Mouse (Mus musculus): Measurements from ENCODE around the gene Slc39a3.
"Not testable (repeated sequence)": the region's sequence is repeated elsewhere in the genome, so short reads cannot be mapped to it uniquely, and the experiment has no call there.

Gene Slc39a3

DNA sequence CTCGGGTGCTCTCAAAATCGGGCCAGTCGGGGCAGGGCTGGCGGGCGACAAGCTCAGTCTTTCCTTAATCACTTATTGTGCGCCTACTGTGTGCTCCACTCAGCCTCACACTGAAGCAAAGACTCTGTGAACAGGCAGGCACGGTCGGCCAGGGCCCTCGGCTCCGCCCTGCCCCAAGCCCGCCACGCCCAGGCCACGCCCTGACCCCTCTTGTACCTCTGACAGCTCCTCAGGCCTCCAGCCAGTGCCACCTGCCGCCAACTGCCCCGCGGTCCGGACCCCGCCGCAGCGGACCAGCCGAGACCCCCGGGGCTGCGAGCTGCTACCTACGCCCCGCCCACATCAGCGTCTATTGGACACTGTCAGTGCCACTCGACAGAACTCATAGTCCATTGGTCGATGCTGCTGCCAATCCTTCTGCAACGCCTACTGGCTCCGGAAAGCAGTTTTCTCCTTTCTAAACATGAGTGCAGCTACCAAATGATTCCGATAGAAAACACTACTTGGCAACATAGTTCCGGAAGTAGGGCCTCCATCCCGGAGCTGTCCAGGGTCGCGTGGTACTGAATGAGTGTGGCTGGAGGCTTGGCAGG, at the start of gene Slc39a3:
Gene Slc39a3, minus strand, starts transcription at position 439 of the 593 bp plus-strand sequence.
- peak; percentile 95 for DNase-seq (ENCODE audit: low spot score)

DNA sequence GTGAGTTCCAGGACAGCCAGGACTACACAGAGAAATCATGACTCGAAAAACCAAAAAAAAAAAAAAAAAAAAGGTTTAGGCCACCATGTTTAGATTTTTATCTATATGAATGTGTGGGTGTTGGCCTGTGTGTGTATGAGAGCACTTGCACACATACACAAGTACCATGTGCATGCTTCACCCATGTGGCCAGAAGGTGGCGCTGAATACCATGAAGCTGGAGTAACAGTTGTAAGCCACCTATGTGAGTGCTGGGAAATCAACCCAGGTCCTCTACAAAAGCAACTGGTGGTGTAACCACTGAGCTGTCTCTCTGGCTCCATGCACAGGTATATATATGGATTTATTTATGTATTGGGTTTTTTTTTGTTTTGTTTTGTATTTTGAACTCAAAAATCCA, 49.8 kb upstream of the Slc39a3 start:
- peak; percentile 36 for DNase-seq (ENCODE audit: low spot score)

DNA sequence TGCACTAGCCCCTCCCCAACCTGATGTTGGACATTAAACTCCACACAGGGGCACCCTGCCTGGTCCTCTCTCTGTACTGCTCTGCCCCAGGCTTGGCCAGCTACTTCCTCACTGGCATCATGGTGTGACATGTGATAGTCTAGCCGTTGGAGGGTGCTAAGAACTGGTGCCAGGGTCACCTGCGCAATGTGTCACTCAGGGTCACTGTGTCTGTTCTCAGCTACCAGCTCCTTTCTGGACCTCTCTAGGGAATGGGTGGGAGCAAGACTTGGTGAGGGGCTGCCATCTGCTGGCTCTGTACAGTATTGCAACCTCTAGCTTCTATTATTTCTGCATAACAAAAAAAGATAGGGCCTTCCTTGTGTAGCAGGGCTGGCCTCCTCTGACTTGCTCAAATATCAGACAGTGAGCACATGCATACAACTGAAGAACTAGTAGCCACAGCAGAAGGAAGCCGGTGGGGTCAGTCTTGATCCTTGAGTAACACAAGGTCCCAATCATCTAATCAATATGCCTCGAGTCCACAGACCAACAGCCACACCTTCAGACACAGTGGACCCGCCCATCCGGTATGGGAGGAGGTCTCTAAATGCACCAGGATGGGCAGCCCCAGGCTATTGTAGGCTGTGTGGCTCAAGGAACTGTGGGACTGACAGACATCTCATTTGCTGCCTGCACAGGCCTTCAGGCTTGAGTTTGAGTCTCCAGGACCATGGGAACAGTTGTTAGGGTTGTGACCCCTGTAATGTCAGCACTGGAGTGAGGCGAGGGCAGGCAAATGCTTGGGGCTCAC, 45.1 kb upstream of the Slc39a3 start:
- DNase-seq (ENCODE audit: low spot score), result peak; percentile 62

DNA sequence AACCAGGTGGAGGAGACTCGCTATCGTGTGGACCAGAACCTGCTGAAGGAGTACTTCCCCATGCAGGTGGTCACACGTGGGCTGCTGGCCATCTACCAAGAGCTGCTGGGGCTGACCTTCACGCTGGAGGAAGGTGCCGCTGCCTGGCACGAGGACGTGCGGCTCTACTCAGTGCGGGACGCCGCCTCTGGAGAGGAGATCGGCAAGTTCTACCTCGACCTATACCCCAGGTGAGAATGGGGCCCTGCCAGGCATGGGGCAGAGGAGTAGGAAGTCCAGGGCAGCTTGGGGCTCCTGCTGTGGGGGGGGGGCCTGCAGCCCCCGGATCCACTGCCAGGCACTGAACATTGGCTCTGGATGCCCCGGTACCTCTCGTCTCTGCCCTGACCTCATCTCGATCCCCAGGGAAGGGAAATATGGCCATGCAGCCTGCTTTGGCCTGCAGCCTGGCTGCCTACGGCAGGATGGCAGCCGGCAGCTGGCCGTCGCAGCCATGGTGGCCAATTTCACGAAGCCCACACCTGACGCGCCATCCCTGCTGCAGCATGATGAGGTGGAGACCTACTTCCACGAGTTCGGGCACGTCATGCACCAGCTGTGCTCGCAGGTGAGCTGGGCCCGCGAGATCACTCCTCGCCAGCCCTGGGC, 42.9 kb upstream of the Slc39a3 start:
- DNase-seq (ENCODE audit: low spot score), result no peak

DNA sequence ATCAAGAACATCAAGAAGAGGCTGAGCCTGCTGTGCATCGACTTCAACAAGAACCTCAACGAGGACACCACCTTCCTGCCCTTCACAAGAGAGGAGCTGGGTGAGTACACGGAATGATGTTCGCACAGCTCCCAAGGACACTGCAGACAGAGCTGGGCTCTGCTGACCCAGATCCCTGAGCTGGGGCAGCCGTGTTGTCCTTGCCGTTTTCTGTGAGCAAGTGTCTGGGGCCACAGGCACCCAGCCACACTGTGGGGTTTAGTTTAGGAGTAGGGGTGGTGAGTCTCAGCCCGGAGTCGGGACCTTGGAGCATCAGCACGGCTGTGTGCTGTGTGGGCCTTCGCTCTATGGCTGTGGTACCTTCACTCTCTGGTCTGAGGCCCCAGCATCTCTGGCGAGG, 40.7 kb upstream of the Slc39a3 start:
- no peak for DNase-seq (ENCODE audit: low spot score)

DNA sequence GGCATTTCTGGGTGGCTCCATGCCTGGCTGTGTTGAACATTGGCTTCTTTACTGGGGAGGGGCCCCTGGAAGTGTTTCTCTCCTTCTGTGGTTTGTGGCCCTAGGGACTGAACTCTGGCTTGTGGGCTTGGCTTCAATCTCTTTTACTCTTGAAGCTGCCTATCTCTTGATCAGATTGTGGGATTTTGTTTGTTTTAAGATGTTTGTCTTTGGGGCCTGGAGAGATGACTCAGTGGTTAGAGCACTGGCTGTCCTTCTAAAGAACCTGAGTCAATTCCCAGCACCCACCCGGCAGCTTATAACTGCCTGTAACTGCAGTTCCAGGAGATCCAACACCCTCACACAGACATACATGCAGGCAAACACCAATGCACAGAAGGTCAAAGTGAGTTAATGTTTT, 39.1 kb upstream of the Slc39a3 start:
- DNase-seq (ENCODE audit: low spot score), result no peak

DNA sequence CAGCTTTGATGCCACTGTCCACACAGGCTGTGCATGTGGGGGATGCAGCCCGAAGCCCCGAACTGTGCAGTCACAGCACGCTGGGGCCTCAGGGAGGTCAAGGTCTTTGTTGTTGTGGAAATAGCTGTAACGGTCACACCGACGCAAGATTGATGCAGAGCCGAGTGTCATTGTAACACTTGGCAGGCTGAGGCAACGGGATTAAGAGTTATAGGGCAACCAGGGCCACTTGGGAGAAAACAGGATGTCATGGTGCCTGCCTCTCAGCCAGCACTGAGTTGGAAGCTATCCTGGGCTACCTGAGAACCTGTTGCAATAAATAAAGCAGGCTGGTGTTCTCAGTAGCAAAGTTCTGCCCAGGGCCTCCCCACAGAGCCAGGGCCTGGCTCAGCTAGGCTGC, 38.5 kb upstream of the Slc39a3 start:
- DNase-seq (ENCODE audit: low spot score), result no peak

DNA sequence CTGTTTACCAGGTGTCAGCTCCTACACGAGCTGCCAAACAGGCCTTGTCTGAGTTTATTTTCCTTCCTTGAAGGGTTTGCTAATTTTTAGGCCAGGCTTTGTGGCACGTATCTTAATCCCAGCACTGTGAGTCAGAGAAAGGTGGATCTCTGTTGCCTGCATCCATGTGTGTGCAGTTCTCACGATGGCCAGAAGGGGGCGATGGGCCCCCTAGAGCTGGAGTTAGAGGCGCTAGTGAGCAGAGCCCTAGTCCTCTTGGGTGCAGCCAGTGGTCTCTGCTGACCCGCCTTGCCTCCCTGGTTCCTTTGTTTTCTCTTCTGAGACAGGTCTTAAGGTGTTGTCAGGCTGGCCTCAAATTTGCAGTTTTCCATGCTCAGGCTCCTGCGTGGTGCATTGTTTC, 36.2 kb upstream of the Slc39a3 start:
- DNase-seq (ENCODE audit: low spot score), result no peak

DNA sequence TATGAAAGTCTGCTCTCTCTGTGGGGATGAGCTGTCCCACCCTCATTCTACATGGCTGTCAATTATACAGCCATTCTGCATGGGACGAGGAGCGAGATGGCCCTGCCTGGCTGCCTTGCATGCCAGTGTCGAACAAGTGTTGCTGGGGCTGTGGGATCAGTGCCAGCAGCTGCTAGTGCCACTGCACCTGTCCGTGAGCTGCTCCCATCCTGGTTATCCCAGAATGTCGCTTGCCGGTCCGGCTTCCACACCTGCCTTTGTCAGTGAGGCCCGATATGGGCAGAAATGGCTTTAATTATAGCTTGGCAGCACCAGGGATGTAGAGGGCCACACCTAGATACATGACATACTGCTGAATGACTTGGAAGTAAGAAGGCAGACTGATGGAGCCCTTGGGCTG, 35.1 kb upstream of the Slc39a3 start:
- DNase-seq (ENCODE audit: low spot score), result no peak

DNA sequence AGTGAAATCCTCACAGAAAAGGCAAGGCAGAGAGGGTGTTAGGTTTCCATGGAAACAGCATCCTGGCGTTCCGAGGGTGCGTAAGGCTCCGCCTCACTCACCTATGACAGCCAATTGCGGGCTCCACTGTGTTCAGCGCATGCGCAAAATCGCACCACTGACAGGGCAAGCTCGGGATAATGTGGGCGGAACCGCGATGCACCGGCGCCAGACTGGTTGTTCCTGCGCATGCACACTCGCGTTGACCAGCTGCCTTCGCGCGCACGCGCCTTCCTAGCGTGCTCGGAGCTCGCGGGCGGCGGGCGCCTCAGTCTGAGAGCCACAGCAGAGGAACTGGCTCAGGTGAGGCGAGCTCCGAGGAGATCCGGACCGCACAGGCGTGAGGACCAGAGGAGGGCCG, 32.6 kb upstream of the Slc39a3 start, which contains the start of gene Thop1:
Gene Thop1, plus strand, starts transcription at position 200 of the 400 bp plus-strand sequence.
- peak; percentile 98 for DNase-seq (ENCODE audit: low spot score)

DNA sequence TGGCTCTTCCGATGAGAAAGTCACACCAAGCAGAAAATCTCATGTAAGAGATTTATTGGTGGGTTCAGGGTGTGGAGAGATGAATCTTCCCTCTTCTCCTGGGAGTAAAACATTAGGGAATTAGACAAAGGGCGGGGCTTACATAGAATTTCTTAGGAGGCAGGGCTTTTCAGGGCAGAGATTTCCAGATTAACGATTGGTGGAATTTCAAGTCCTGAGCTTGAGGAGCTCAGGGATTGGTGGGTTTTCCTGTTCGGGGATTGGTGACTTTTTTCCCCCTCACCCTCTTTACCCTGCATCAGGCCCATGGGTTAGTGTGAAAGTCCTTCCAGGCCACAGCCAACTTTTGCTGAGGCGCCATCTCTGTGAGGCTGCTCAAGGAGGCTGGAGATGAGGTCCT, 31.5 kb upstream of the Slc39a3 start:
- DNase-seq (ENCODE audit: low spot score), result no peak

DNA sequence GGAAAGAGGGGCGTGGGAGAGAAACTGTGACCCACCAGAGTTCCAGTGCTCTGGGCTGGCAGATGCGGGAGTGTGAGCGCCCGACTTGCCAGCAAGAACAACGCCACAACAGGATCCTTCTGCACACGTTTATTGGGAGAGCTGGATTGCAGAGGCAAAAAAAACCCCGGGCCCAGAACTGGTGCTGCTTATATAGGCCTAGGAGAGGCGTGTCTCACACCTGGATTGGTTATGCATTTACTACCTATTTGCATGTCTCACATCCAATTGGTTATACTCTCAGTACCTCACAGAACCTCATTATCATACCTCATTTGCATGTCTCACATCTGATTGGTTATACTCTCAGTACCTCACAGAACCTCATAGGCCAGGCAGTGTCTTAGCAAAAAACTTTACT, 27.3 kb upstream of the Slc39a3 start:
- DNase-seq (ENCODE audit: low spot score), result not testable (repeated sequence)

DNA sequence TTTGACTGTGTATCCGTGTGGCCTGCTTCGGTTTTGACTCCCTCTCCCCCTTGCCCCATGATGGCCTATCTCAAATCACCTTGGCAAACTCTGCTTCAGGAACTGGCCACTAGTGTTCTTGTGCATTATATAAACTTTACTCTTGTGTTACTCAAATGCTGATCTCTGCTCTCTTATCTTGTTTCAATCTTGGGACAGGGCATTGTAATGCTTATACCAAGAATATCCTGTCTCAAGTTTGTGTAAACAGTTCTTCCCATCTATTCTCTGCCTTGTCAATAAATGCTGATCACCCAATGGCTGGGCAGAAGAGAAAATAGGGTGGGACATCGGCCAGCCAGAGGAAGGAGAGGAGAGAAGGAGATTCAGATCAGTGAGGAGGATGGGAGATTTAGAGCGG, 25.5 kb upstream of the Slc39a3 start:
- DNase-seq (ENCODE audit: low spot score), result no peak

DNA sequence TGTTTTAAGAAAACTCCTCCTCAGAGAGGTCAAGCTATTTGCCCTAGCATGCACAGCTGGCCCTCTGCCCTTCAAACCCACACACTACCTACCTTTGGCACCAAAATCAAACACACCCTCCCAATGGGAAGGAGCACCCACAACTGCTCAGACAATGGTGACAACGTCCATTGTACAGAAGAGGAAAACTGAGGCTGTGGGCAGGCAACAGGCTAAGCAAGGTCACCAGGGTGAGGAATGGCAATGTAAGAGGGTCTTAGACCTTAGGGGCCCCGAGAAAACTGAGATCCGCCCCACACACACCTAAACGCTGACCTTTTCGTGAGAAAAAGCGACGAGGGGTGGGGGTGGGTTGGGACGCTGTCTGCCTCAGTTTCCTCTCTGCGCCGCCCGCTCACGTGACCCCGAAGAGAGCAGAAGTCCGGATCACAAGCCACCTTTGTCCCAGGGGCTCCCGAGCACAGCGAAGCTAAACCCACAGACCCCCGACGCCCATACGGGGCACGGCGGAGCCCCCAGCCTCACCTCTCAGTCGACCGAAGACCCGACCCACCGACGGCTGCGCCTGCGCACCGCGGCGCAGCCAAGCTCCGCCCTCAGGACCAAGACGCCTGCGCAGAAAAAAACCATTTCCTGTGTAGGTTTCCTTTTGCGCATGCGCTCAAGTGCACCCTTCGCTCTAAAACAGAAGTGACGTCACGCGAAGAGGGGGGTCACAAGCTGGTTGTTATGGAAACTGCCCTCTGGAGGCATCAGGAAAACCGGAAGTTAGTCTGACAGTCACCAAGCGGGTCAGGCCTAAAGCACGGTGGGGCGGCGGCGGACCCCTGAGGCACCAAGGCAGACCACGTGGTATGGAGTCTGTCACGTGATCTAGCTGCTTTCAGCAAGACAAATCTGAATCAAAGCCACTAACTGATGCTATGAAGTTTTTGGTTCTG, 22.6 kb upstream of the Slc39a3 start, which contains the start of gene Sgta:
Gene Sgta, minus strand, starts transcription at position 579 of the 941 bp plus-strand sequence.
- DNase-seq (ENCODE audit: low spot score), result peak; percentile 96

DNA sequence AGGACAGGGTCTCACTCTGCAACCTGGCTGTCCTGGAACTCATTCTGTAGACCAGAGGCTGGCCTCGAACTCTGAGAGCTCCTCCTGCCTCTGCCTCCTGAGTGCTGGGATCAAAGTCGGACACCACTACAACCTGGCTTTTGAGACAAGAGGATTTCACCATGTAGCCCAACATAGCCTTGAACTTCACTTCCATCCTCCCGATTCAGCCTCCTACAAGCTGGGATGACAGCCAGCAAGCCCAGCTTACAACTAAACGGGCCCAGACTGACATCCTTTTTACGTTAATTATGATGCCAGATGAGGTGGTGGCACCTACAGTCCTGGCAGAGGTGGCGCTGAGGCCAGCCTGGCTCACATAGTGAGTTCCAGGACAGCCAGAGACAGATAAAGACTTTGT, 21.7 kb upstream of the Slc39a3 start:
- no peak for DNase-seq (ENCODE audit: low spot score)

DNA sequence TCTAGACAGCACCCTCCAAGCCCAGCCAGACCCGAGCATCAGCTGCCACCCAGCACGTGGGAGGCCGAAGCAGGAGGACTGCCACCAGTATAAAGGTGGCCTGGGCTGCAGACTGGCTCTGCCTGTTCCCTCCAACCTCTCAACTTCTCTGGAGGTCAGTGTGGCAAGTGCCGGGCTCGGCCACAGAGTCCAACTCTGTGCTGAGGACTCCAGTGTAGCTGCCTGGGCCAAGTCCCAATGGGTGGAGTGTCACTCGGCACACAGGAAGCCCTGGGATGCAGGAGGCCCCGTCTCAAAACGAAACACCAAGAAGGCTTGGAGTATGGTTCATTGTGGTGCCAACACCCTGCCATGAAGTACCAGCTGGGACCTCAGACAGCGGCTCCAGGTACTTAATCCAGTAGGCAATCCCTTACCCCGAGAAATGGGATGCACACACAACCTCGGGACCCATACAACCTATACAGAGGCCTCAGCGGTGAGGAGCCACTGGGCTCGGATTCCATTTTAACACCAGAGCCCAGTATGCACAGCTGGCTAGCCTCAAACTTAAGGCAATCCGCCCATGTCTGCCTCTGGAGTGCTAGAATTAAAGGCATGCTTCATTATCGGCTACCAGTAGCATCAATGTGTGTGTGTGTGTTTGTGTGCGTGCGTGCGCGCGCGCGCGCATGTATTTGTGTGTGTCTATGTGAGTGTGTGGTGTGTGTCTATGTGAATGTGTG, 20.3 kb upstream of the Slc39a3 start:
- DNase-seq (ENCODE audit: low spot score), result no peak

DNA sequence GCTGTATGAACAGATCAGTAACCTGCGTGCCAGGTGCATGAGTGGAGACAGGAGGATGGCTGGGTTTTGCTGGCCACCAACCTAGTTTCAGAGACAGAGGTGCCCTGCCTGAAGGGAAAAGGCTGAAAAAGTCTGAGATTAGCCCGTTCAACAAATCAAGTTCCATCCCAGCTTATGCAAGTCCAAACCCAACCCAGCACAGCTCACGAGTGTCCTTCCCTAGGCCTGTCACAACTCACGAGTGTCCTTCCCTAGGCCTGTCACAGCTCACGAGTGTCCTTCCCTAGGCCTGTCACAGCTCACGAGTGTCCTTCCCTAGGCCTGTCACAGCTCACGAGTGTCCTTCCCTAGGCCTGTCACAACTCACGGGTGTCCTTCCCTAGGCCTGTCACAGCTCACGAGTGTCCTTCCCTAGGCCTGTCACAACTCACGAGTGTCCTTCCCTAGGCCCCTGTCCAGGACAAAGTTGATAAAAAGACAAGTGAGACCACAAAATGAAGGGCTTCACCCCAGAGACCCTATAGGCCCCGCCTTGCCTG, 18.6 kb upstream of the Slc39a3 start:
- not testable (repeated sequence) for DNase-seq (ENCODE audit: low spot score)

DNA sequence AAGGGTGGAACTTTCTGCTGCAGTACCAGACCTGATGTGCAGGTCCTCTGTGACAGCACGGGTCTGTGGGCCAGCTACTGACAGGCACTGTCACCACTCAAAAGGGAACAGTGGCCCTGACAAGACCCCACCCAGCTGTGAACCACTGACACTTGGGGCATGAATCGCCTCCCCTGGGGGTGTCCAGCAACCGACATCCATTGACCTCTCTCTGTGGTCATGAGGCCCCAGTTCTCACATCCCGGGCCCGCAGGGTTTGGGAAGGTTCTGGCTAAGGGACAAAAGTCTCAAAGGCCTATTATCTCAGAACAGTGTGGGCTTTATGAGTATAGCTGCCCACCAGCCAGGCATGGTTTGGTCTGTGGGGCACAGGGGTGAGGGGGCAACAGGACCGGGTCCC, 17.9 kb upstream of the Slc39a3 start:
- DNase-seq (ENCODE audit: low spot score), result no peak

DNA sequence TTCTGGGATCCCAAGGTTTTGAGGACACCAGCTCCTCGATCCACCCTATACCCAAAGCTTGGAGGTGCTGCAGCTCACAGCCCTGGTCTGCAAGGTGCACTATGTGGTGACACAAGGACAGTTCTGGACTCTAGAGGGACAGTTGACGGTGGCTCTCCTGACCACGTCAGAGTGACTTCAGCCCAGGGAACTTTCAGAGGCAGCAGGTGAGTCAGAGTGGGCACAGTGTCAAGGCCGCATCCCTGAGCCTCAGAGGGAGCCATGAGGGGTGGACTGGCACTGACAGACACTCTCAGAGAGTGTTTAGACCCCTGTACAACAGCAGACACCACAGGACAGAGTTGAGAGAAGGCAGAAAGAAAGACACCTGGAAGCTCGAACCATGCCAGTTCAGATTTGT, 15.4 kb upstream of the Slc39a3 start:
- no peak for DNase-seq (ENCODE audit: low spot score)

DNA sequence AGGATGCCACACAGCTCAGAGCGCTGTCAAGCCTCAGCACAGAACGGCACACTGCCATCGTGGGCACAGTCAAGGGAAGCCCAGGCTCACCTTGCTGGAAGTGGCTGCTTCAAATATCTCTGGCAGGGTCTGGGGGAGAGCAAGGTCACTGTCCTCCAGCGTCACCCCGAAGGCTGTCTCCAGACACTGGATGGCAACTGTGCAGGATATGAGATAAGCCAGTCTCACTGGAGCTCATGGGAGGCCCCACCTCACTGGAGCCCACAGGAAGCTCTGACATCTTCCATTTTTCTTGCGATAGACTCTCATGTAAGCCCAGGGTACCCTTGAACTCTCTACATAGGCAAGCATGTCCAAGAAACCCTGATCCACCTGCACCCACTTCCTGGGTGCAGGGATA, 13.9 kb upstream of the Slc39a3 start:
- DNase-seq (ENCODE audit: low spot score), result no peak

DNA sequence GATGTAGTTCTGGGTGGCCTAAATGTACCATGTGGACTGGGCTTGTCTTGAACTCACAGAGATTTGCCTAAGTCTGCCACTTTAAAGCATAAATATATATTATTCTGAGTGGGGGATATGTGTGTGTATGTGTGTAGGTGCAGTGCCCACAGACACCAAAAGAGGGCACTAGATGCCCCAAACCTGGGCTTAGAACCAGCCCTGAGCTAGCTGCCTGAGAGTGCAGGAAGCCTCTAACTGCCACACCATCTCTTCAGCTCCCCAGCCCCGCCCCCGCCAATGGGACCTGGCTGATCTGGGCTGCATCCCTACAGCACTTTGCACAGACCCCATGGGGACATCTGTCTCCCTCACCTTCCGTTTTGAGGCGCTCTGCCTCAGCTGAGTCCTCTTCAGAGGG, 13.4 kb upstream of the Slc39a3 start:
- no peak for DNase-seq (ENCODE audit: low spot score)

Data from T-cell, adult 2 months (primary cell).